Mouse (Mus musculus): ENCODE data around the gene Cbx8.

Gene Cbx8

DNA sequence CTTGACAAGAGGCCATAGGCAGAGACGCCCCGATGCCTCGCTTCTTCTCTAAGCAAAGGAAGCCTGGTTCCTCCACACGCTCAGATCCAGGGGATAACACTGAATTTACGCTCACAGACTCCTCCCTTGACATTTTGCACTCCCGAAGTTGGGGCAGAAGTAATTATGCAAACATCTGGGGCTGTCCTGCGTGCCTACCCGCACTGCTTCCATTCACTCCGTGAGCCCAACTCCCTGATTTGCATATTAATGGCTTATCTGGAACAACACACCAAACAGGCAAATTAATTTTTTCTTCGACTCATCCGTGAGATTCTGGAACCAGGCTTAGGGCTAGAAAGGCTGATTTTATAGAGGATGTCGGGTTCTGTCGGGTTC lies 7.4 kb upstream of the Cbx8 start:
- peak in 1 of 2 experiments; percentile 28 for DNase-seq

- peak in 1 of 2 experiments; percentile 56 for DNase-seq
Observed at GRCm38 (mm10) chr11:119047261-119048132, 6.7 kb upstream of the Cbx8 start.

- DNase-seq: peak; percentile 84 to 87
Observed at GRCm38 (mm10) chr11:119046601-119047245, 6.0 kb upstream of the Cbx8 start.

GRCm38 (mm10) chr11:119044551-119045337 lies 4.0 kb upstream of the Cbx8 start:
- peak; percentile 80 to 83 for DNase-seq

DNA sequence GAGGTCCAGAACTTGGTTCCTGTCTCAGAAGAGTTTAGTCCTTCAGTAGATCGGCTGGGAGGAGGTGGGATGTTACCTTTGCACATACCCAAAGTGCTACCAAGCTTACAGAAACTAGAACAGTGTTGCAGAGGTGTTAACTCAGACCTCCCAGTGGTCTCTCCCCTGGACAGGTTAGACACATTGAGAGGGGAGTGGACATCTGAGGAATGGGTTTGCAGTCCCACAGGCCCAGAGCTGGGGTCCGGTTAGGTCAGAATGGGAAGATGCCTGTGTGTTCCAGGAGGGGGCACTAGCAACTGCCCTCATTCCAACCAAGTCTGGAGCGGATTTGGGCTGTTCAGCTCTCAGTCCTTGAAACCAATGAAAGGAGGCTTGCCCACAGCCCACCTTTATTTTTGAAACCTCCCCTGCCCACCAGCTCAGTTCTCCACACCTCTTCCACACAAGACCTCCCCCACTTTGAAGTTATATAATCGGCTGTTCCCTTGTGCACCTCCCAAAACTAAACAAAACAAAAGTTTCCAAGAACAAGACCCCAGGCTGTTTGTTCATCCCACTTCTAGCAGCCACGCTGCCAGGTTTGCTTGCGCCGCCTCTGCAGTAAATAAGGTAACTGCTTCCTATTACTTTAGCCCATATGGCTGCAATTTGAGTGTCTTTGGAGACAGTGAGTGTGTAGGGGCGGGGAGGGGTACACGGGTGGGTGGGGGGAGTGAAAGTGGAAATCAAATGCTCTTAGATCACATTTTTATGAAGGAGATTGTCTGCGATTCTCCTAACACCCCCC lies 3.2 kb upstream of the Cbx8 start:
- peak in 1 of 2 experiments; percentile 51 for DNase-seq

GRCm38 (mm10) chr11:119043273-119043540 lies 2.4 kb upstream of the Cbx8 start:
- no peak for DNase-seq

DNA sequence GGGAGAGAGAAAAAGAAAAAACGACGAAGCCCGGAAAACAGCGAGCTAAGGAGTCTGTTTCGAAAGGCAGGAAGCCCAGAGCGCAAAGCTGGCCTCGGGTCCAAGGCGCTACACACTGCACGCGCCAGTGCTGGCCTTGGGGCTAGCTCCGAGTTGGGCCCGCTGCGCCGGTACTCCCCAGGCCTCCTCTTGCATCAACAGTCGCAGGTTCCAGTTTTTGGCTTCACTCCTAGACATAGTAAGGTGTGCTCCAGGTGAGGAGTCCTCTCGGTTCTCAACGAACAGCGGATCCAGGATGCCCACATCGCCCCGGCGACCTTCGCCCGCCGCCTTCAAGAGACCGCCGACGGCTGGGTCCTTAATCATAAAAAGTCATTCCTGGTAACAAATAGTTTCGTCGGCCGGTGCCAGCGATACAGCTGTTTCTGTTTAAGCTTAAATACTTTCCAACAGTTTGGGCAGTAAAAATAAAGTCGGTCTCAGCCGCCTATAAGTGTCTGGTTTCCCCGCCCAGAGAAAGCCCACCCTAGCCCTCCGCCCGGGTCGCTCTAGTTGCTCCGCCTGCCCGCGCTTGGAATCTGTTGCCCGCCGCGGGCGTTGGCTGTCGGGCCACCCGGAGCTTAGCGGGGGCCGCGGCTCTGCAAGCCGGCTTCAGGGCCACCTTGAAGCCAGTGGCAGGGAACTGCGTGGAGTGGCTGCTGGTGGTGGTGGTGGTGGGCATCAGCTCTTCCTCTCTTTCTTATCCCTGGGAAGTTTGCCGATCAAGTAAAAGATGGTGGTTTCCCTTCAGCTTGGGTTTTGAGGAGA lies 1.9 kb upstream of the Cbx8 start:
- DNase-seq: peak in 1 of 2 experiments; percentile 45

DNA sequence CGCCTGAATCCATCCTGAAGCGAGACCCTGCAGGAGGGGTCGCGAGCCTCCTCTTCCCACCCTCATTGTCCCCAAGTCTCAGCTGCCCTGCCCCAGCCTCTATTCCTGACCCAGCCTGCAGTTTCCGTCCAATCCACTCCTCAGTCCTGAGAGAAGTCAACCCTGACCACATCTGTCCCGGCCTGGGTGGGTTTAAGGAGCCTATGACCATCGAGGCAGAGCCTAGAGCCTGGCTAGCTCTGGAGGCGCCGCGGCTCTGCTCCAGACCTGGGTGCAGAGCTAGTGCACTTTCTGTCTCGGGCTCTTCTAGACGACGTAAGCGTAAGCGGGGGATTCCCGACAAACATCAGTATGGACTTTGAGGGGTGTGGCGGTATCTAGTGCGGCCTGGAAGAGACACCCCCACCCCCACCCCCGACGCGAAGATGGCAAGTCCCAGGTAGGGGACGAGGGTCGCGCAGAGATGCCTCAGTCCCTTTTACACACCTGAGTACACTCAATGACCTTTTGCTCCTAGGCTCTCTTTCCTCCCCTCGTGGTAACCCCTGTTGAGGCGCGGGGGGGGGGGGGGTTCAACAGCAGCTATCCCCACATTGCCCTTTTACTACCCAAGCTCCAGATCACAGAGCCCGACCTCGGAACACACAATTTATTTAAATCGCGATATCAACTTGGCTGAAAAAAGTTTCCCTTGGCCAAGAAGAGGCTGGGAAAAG lies 1.1 kb upstream of the Cbx8 start:
- peak in 1 of 2 experiments; percentile 16 for DNase-seq

DNA sequence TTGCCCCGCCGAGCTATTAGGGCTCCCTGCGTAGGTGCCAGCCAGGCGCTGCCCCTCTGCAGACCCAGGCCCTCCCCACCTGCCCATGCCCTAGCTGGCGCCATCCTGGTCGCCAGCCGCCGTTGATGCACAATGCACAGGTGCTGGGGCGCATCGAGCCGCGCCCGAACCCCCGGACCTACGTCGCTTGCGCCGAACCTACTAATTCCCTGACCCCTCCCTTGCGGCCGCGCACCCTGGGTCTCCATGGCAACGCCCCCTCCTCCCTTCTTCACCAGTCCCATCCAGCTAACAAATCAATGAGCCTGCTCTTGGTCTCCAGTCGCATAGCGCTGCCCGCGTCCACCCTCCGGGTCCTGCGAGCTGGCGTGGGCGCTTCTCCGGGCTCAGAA lies 552 bp upstream of the Cbx8 start:
- no peak for DNase-seq

DNA sequence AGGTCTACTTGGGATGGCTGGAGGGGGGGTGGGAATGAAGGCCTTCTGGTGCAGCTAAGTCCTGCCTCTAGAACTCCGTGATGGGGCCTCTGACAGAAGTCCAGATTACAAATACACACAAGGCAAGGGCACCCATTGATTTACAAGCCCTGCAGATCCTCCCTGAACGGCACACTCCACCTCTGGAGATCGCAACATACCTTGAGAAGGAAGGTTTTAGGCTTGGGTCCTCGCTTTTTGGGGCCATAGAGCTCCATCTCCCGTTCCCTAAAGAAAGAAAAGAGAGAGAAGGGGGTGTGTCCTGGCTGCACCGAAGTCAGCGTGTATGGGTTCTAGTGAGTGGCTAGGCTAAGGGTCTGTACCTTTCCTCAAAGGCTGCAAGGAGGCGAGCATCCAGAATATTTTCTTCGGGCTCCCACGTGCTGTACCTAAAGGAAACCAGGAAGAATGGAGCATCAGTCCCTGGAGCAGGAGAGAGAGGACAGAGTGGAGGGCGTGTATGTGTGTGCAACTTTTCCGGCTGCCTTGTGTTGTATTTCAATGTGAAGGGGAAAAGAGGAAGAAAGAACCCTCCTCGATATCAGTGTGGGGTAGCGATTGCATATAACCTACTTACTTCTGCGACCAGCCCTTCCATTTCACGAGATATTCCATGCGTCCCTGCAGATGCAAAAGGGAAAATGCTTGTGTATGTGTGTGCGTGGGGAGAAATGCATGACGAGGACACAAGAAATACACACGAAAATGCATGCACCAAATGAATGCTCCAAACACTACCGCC lies 847 bp downstream of the Cbx8 start:
- no peak for DNase-seq

GRCm38 (mm10) chr11:119038744-119039484 lies 1.9 kb downstream of the Cbx8 start:
- DNase-seq: no peak

GRCm38 (mm10) chr11:119037780-119038401 lies 2.9 kb downstream of the Cbx8 start:
- no peak for DNase-seq

- DNase-seq: peak in 1 of 2 experiments; percentile 49
Observed at GRCm38 (mm10) chr11:119036934-119037779, 3.6 kb downstream of the Cbx8 start.

DNA sequence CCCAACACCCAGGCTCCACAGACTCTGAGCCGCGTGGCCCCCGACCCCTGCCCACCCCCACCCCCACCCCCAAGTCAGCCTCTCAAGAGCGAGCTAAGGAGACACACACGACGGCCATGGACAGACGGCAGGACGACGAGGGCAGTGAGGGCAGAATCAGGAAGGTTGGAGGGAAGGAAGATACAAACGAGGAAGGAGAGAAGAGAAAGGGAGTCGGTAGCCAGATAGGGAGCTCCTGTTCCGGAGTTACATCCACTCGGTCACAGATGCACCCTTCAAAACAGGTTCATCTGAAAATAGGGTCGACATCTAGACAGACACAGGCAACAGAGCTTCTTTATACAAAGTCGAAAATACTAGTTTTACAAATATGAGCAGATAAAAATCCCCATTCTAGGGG lies 4.3 kb downstream of the Cbx8 start:
- no peak for DNase-seq

DNA sequence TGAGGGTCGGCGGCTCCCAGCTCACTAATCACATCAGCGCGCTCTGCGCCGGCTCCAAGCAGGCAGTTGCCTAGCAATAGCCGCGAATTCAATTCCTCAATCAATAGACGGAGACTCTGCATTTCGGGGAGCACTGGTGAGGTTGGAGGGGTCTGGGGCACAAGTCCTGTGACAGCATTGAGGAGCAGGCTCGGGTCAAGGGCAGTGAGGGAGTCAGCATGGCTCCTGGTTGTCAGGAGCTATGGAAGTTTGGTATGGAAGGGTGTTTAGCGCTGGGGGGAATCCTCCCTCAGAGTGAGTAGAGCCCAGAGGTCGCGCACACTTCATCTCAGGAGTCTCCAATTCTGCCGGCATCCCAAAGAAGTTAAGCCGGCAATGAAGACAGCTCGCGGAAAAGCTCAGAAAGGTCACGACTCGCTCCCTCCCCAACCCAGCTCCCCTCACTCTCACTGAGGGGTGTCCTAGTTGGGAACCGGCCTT lies 5.0 kb downstream of the Cbx8 start:
- DNase-seq: no peak

GRCm38 (mm10) chr11:119035094-119035685 lies 5.6 kb downstream of the Cbx8 start:
- DNase-seq: peak; percentile 56 to 68

DNA sequence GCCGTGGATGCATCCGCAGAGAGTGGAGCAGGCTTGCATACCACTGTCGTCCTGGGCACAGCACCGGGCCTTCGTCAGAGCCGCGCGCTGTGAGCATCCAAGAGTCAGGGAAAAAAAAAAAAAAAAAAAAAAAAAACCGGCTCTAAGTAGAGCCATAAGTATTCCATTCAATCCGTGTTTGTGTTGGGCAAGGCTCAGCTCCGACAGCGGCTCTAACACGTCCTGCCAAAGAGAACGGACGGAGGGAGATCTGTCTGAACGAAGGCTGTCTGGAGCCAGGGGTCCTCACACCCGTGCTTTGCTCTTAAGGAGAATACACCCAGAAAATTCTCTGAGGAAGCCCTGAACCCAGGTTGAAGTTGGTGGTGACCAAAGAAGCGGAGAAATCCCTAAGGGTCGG lies 6.1 kb downstream of the Cbx8 start:
- no peak for DNase-seq
